Mouse (Mus musculus) heart, postnatal 25 days (tissue): Measurements from ENCODE around the gene Chst4. TPM values are rescaled to one million over a fixed set of nuclear protein-coding genes. Genes with fewer than 3 reads are reported as not detected.

ENCODE experiments used
- DNase-seq: peaks from one replicate; pipeline ENCODE4 v3.0.0; 2022; ENCODE audit warnings: low spot score
- intact Hi-C: fragments of 180-260 bp; cut with DNase I; formaldehyde crosslinking; loops from one replicate; pipeline ENCODE4 v1.15.1; 2025
- total RNA-seq, 2 experiments: library from RNA; stranded (reverse); gene quantifications; 2 replicates each; pipeline ENCODE4 v1.2.3; 2021

Gene Chst4
- total RNA-seq, 2 experiments from 2014 or later, result 3.6 to 5.8 TPM

GRCm38 (mm10) chr8:110008995-110009446 is 30.5 kb downstream of the Chst4 start:
- DNase-seq, result no peak
- intact Hi-C loops, result no loop called here

GRCm38 (mm10) chr8:110008228-110008994 is 31.1 kb downstream of the Chst4 start:
- intact Hi-C loops, result no loop called here
- DNase-seq, result no peak

GRCm38 (mm10) chr8:110006312-110007023 is 33.1 kb downstream of the Chst4 start:
- DNase-seq, result no peak
- intact Hi-C loops, result no loop called here

GRCm38 (mm10) chr8:110004300-110004699 is 35.2 kb downstream of the Chst4 start:
- intact Hi-C loops, result no loop called here
- DNase-seq, result no peak

- intact Hi-C loops, result no loop called here
- no peak for DNase-seq
Observed at GRCm38 (mm10) chr8:110002953-110003352, 36.6 kb downstream of the Chst4 start.

- DNase-seq, result no peak
- intact Hi-C loops, result no loop called here
Observed at GRCm38 (mm10) chr8:109999974-110000373, 39.6 kb downstream of the Chst4 start.

- no peak for DNase-seq
- intact Hi-C loops, result no loop called here
Observed at GRCm38 (mm10) chr8:109998066-109998465, 41.5 kb downstream of the Chst4 start.

- intact Hi-C loops, result no loop called here
- DNase-seq, result no peak
Observed at GRCm38 (mm10) chr8:109997381-109997780, 42.2 kb downstream of the Chst4 start.

- intact Hi-C loops, result no loop called here
- DNase-seq, result no peak
Observed at GRCm38 (mm10) chr8:109992951-109993350, 46.6 kb downstream of the Chst4 start.

GRCm38 (mm10) chr8:109992166-109992565 is 47.4 kb downstream of the Chst4 start:
- intact Hi-C loops, result no loop called here
- no peak for DNase-seq

GRCm38 (mm10) chr8:109990224-109990623 is 49.3 kb downstream of the Chst4 start, which contains the start of gene Tat:
Gene Tat (plus strand): TSS chr8:109990437.
- DNase-seq, result no peak
- intact Hi-C loops, result no loop called here

- intact Hi-C loops, result no loop called here
- no peak for DNase-seq
Observed at GRCm38 (mm10) chr8:109989151-109989550, 50.4 kb downstream of the Chst4 start.

- intact Hi-C loops, result no loop called here
- no peak for DNase-seq
Observed at GRCm38 (mm10) chr8:109987776-109988175, 51.8 kb downstream of the Chst4 start.

GRCm38 (mm10) chr8:109986384-109986783 is 53.2 kb downstream of the Chst4 start:
- no peak for DNase-seq

GRCm38 (mm10) chr8:109983944-109984343 is 55.6 kb downstream of the Chst4 start:
- intact Hi-C loops, result no loop called here
- no peak for DNase-seq

More at GRCm38 (mm10) chr8:109986384-109986783, 53.2 kb downstream of the Chst4 start:
- intact Hi-C loops, result no loop called here

GRCm38 (mm10) chr8:109982386-109983105 is 57.0 kb downstream of the Chst4 start:
- intact Hi-C loops, result no loop called here
- DNase-seq, result no peak

- intact Hi-C loops, result no loop called here
- DNase-seq, result no peak
Observed at GRCm38 (mm10) chr8:109979339-109979738, 60.2 kb downstream of the Chst4 start.
